Mouse (Mus musculus) midbrain, embryonic 14.5 days (tissue): ENCODE results near the gene Fam76b. TPM values are rescaled to one million over a fixed set of nuclear protein-coding genes. Genes with fewer than 3 reads are reported as not detected.
A peak's percentile ranks its signal among the peaks of the same experiment; 100 is the strongest.

Experiments
- ATAC-seq: fragments of 200-750 bp; cut with Nextera tagmentation; 2 replicates; pipeline ENCODE4 v1.8.0; 2017; ENCODE audit warnings: moderate number of reproducible peaks, moderate library complexity; ENCODE audit not compliant: low FRiP score, low TSS enrichment
- DNase-seq: peaks from one replicate; pipeline ENCODE4 v3.0.0-alpha.2; 2015
- H3K27ac ChIP-seq: fragments of 300-500 bp; sonication (generic); replicated peaks from 2 replicates; pipeline ENCODE4 v1.5.1; 2014; ENCODE audit warnings: mild to moderate bottlenecking, low read depth, low read length, moderate library complexity
- H3K27me3 ChIP-seq: fragments of 300-500 bp; sonication (generic); 2 replicates; pipeline ENCODE4 v1.6.1; 2014; ENCODE audit warnings: low read length, control low read depth, mixed read lengths; ENCODE audit not compliant: control insufficient read depth, insufficient read depth
- H3K36me3 ChIP-seq: fragments of 300-500 bp; sonication (generic); 2 replicates; pipeline ENCODE4 v1.6.1; 2014; ENCODE audit warnings: low read length, control low read depth; ENCODE audit not compliant: control insufficient read depth, insufficient read depth
- H3K4me1 ChIP-seq: fragments of 300-500 bp; sonication (generic); 2 replicates; pipeline ENCODE4 v1.6.1; 2014; ENCODE audit warnings: mild to moderate bottlenecking, antibody characterized with exemption, low read length, control low read depth; ENCODE audit not compliant: control insufficient read depth, insufficient read depth
- H3K4me2 ChIP-seq: fragments of 300-500 bp; sonication (generic); 2 replicates; pipeline ENCODE4 v1.6.1; 2014; ENCODE audit warnings: mild to moderate bottlenecking, low read length, moderate library complexity
- H3K4me3 ChIP-seq: fragments of 300-500 bp; sonication (generic); replicated peaks from 2 replicates; pipeline ENCODE4 v1.5.1; 2014; ENCODE audit warnings: low read depth, low read length
- H3K9ac ChIP-seq: fragments of 300-500 bp; sonication (generic); replicated peaks from 2 replicates; pipeline ENCODE4 v1.6.1; 2014; ENCODE audit warnings: mild to moderate bottlenecking, low read length, moderate library complexity
- H3K9me3 ChIP-seq: fragments of 300-500 bp; sonication (generic); 2 replicates; pipeline ENCODE4 v1.6.1; 2016; ENCODE audit warnings: low read length, control low read depth, mixed read lengths; ENCODE audit not compliant: control insufficient read depth
- WGBS: fragments of 180-500 bp; shearing (Covaris S2); extraction: QIAGEN DNeasy Blood & Tissue Kit; methylation state at CpG from one replicate; pipeline ENCODE4 v1.1.7; 2014; 5-methylcytosine and 5-hydroxymethylcytosine counted together
- polyA plus RNA-seq: library from polyadenylated mRNA; unstranded; fragments of >200 nt; fragmentation: Nextera tagmentation; extraction: Ambion mirVana; gene quantifications from 2 replicates; pipeline ENCODE4 v1.2.1, GENCODE M21; 2014

The Fam76b gene
- polyA plus RNA-seq, 1 experiment from 2014 or later, result 24.7 TPM

DNA sequence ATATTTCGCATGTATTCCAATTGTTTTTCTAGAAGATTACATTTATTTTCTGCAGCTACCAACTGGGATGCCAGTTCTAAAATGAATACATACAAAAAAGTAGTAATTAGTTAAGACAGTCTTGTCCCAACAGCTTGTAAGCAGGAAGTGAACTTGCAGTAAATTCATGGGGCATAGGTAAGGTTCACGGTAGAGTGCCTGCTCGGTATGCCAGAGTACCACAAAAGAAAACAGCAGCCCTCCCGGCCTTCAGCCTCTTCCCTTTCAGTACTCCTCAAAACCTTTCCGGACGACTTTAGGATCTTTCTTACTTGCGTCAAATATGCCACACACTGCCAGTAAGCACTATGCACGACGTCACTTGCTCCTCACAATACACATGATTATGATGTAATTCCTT, 9.1 kb upstream of the Fam76b start:
- DNase-seq, result no peak
- WGBS, result 83% methylated on average over 9 of the region's 9 CpGs
- Histone ChIP-seq H3K27me3 (no peaks in the 10 kb centered on the region), H3K9ac (no peak overlapping the region), H3K36me3 (peaks cover 67% of the 10 kb centered on the region), H3K4me3 (no peak overlapping the region), H3K27ac (no peak overlapping the region), H3K9me3 (no peaks in the 10 kb centered on the region), H3K4me2 (no peak overlapping the region), H3K4me1 (no peaks in the 10 kb centered on the region)
- no peak for ATAC-seq

DNA sequence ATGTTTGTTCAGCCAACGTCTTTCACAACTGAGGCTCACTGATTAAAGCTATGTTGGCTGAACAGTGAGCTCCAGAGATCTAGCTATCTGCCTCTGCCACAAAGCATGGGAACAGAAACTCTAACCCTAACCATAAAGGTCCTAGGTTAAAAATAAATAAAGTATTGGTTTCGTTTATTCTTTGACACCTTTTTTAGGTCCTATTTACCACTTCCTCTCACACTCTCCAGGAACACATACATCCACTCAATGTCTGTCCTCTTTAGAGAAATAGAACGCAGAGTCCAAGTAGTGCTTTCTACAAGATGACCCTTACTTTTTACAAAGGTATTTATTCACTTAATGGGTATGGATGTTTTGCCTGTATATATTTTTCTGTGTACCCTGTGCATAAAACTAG, 6.7 kb upstream of the Fam76b start:
- ATAC-seq (no peak), DNase-seq (no peak)
- no peak overlapping the region for H3K27ac ChIP-seq
- H3K9me3 ChIP-seq, result no peaks in the 10 kb centered on the region
- H3K4me1 ChIP-seq, result 0 out of 2 replicates have a peak, but pooled peaks cover 8% of the 10 kb centered on the region
- H3K9ac ChIP-seq, result no peak overlapping the region
- no peaks in the 10 kb centered on the region for H3K27me3 ChIP-seq
- H3K4me2 ChIP-seq, result no peak overlapping the region
- no peak overlapping the region for H3K4me3 ChIP-seq
- H3K36me3 ChIP-seq, result peaks cover 50% of the 10 kb centered on the region
- 96% methylated on average over 3 of the region's 3 CpGs for WGBS

DNA sequence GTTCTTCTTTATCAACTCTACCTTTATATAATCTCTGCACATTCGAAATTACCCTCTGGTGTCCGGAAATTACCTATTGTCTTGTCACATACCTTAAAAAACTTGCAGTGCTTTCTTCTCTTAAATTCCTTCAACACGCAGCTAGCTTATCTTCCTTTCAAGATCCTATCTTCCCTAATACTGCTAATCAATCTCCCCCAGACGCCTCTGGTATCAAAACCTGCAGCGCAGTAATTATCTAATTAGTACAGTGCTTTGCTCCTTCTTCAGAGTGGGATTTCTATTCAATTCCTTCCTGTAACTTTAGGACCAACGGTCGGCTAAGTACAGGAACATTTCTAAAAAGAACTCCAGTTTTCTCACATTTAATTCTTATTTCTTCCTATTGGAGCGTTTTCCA, 1.6 kb upstream of the Fam76b start:
- 11% methylated on average over 8 of the region's 8 CpGs for WGBS
- H3K27me3 ChIP-seq, result no peaks in the 10 kb centered on the region
- H3K27ac ChIP-seq, result peak overlapping the region; percentile 97
- H3K36me3 ChIP-seq, result peaks cover 7% of the 10 kb centered on the region
- DNase-seq (no peak), ATAC-seq (no peak)
- peak overlapping the region; percentile 84 for H3K9ac ChIP-seq
- H3K4me1 ChIP-seq, result peaks cover 13% of the 10 kb centered on the region; the same call in 1 of the 2 replicates
- H3K9me3 ChIP-seq, result no peaks in the 10 kb centered on the region
- H3K4me3 ChIP-seq, result peak overlapping the region; percentile 84
- peak overlapping the region; percentile 78 for H3K4me2 ChIP-seq

DNA sequence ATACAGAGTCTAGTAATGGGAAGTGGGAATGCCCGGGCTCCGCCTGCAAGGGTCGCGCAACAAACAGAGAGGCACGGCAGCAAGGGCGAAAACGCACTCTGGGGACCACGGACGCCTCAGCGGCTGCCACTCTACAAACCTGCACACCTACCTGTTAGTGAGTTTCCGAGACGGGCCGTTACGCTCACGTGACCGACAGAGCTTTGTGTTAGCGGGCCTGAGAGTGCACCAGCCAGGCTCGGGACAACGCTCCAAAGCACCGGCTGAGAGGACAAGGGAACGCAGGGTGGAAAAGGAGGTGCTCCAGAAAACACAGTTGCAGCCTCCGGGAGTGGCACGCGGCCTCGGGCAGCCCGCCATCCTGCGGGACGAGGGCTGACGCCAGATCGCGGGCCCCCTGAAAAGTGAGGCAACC, 1.1 kb upstream of the Fam76b start:
- Histone ChIP-seq H3K9me3 (no peaks in the 10 kb centered on the region), H3K4me2 (peak overlapping the region; percentile 78), H3K4me3 (peak overlapping the region; percentile 84), H3K4me1 (peaks cover 13% of the 10 kb centered on the region; the same call in 1 of the 2 replicates), H3K9ac (peak overlapping the region; percentile 84), H3K36me3 (peaks cover 7% of the 10 kb centered on the region), H3K27ac (peak overlapping the region; percentile 97), H3K27me3 (no peaks in the 10 kb centered on the region)
- under 1% methylated on average over 31 of the region's 31 CpGs for WGBS
- peak; percentile 75 for DNase-seq
- ATAC-seq, result 0 out of 2 replicates have a peak, but pooled peaks have one; percentile 1

DNA sequence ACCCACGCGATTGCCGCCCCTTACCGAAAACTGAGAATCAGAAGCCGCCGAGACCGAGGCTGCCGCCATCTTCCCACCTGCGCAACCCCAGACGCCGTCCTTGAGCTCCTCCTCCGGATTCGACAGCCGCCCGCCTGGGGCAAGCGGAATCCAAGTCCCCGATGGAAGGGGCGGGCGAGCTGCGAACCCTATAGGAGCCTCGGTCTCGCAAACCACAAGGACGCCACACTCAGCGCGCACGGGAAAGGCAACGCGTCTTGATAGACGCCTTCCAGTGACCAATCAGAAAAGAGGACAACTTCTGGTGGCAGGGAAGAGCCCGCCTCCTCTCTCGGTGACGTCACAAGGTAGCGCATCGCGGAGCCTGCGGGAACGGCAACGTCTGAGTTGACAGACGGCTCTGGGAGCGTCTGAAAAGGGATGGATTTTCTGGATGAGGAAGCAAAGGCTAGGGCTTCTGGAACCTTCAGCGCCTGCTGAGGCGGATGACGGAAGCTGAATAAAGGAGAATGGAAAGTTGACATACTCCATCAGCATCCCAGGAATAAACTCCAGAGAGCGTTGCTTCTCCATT, 597 bp upstream of the Fam76b start, which contains the start of gene Cep57:
Gene Cep57 (minus strand): TSS at position 276 of the 574 bp plus-strand sequence.
- peak within 1 kb of the TSS; percentile 88 for H3K4me2 ChIP-seq
- ATAC-seq (peak; percentile 90), DNase-seq (peak; percentile 99)
- H3K9ac ChIP-seq, result peak within 1 kb of the TSS; percentile 86
- H3K36me3 ChIP-seq, result peaks cover 12% of the 10 kb centered on the region
- H3K27ac ChIP-seq, result peak within 1 kb of the TSS; percentile 98
- no peaks in the 10 kb centered on the region for H3K27me3 ChIP-seq
- under 1% methylated on average over 44 of the region's 44 CpGs for WGBS
- H3K4me1 ChIP-seq, result peaks cover 13% of the 10 kb centered on the region; the same call in 1 of the 2 replicates
- no peaks in the 10 kb centered on the region for H3K9me3 ChIP-seq
- peak within 1 kb of the TSS; percentile 84 for H3K4me3 ChIP-seq

DNA sequence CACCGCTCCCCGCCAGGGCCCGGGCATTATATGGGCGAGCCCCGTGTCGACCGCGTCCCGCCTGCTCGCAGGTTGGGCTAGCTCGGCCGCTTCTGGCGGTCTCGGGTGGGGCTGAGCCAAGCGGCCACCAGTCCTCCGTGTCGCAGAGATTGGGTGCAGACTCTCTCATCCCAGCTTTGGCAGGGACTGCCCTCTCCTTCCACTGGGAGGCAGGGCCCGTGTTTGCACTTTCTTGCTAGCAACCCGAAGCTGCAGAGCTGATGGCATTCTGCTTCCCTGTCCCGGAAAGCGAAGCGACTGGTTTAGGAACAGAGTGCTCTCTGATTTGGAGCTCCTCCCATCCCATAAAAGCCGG, 548 bp downstream of the Fam76b start:
- H3K4me1 ChIP-seq, result peaks cover 13% of the 10 kb centered on the region; the same call in 1 of the 2 replicates
- DNase-seq (peak; percentile 75), ATAC-seq (no peak; the same call in none of the 2 replicates)
- H3K4me3 ChIP-seq, result peak overlapping the region; percentile 84
- H3K27me3 ChIP-seq, result no peaks in the 10 kb centered on the region
- WGBS, result under 1% methylated on average over 23 of the region's 23 CpGs
- H3K4me2 ChIP-seq, result peak overlapping the region; percentile 88
- peak overlapping the region; percentile 86 for H3K9ac ChIP-seq
- peaks cover 23% of the 10 kb centered on the region for H3K36me3 ChIP-seq
- H3K27ac ChIP-seq, result peak overlapping the region; percentile 98
- no peaks in the 10 kb centered on the region for H3K9me3 ChIP-seq

DNA sequence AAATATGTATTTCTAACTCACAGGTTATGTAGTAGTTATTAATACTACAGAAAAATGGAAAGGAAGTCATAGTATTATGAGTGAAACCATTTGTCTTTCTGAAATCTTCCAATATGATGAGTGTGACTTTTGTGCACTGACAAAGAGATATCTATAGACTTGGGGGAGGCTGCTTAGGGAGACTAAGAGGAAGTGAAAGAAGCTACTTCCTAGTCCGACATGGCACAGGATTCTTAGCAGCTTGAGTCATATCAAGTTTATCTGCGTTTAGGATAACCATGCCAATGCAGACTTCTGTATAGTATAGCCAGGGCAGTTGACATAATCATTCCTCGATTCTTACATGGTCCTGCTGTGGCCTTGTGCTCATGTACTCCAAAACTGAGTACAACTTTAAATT, 7.7 kb downstream of the Fam76b start:
- Histone ChIP-seq H3K9me3 (no peaks in the 10 kb centered on the region), H3K4me3 (no peak overlapping the region), H3K27ac (no peak overlapping the region), H3K4me1 (no peaks in the 10 kb centered on the region), H3K36me3 (peaks cover 87% of the 10 kb centered on the region), H3K27me3 (no peaks in the 10 kb centered on the region), H3K9ac (no peak overlapping the region), H3K4me2 (no peak overlapping the region)
- DNase-seq (no peak), ATAC-seq (no peak)
- WGBS, result 92% methylated on average over 3 of the region's 3 CpGs

DNA sequence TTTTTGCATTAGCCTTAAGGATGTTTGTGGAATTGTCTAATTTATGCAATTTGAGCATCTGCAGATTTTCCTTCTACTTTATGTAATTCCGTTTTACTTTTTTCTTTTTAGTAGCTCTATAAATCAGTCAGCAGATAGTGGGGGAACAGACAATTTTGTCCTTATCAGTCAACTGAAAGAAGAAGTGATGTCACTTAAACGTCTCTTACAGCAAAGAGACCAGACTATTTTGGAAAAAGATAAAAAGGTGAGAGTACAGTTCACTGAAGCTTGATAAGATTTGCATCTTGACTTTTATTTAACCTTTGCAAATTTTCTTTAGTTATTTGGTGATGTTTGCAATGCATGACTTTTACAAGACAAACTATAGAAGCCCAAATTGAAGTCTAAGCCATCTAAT, 9.2 kb downstream of the Fam76b start:
- 93% methylated on average over 2 of the region's 2 CpGs for WGBS
- H3K36me3 ChIP-seq, result peaks cover 92% of the 10 kb centered on the region
- DNase-seq, result no peak

DNA sequence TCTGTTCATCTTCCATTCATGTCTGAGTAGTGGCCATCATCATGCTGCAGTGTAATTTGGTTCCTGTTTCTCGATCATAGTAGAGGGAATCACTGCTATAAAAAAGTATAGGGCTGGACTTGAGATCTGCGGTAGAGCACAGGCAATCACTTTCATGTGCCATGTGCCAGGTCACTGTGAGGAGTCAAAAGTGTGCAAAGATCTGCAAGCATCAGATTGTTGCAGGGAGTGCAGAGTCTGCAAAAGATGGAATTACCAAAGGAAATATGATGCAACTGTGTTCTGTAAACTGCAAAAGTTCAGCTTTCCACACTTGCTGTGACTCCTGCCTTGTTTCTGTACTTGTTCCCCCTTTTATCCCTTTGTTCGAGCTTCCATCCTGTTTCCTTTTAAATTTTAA, 20.1 kb downstream of the Fam76b start:
- peaks cover 29% of the 10 kb centered on the region for H3K36me3 ChIP-seq
- H3K9ac ChIP-seq, result no peak overlapping the region
- 87% methylated on average over 3 of the region's 3 CpGs for WGBS
- H3K4me2 ChIP-seq, result no peak overlapping the region
- no peak for DNase-seq
- no peak overlapping the region for H3K4me3 ChIP-seq
- H3K27me3 ChIP-seq, result no peaks in the 10 kb centered on the region
- no peak overlapping the region for H3K27ac ChIP-seq
- no peak for ATAC-seq
- H3K4me1 ChIP-seq, result no peaks in the 10 kb centered on the region
- no peaks in the 10 kb centered on the region for H3K9me3 ChIP-seq

More for the DNA sequence above, 9.2 kb downstream of the Fam76b start:
- no peaks in the 10 kb centered on the region for H3K4me1 ChIP-seq
- H3K9me3 ChIP-seq, result no peaks in the 10 kb centered on the region
- H3K27ac ChIP-seq, result no peak overlapping the region
- H3K27me3 ChIP-seq, result no peaks in the 10 kb centered on the region
- ATAC-seq, result no peak
- no peak overlapping the region for H3K4me3 ChIP-seq
- H3K9ac ChIP-seq, result no peak overlapping the region
- no peak overlapping the region for H3K4me2 ChIP-seq
